Mouse (Mus musculus) forebrain, embryonic 14.5 days (tissue): Measurements from ENCODE around the gene Pias1. TPM values are rescaled to one million over a fixed set of nuclear protein-coding genes. Genes with fewer than 3 reads are reported as not detected.

Experiments used
- ATAC-seq: fragments of 200-750 bp; cut with Nextera tagmentation; 2 replicates; pipeline ENCODE4 v1.8.0; 2017; ENCODE audit warnings: mild to moderate bottlenecking, moderate library complexity
- DNase-seq: peaks from one replicate; pipeline ENCODE4 v3.0.0-alpha.2; 2015; ENCODE audit warnings: low spot score
- H3K27ac ChIP-seq: fragments of 300-500 bp; sonication (generic); 2 replicates; pipeline ENCODE4 v1.5.1; 2014; ENCODE audit warnings: low read depth, mild to moderate bottlenecking, control low read depth, low read length, moderate library complexity
- H3K27me3 ChIP-seq: fragments of 300-500 bp; sonication (generic); replicated peaks from 2 replicates; pipeline ENCODE4 v1.6.1; 2014; ENCODE audit warnings: low read length, control low read depth, mixed read lengths; ENCODE audit not compliant: control insufficient read depth, insufficient read depth
- H3K36me3 ChIP-seq: fragments of 300-500 bp; sonication (generic); 2 replicates; pipeline ENCODE4 v1.6.1; 2014; ENCODE audit warnings: low read length, control low read depth; ENCODE audit not compliant: control insufficient read depth, insufficient read depth
- H3K4me1 ChIP-seq: fragments of 300-500 bp; sonication (generic); 2 replicates; pipeline ENCODE4 v1.6.1; 2014; ENCODE audit warnings: antibody characterized with exemption, low read length, control low read depth; ENCODE audit not compliant: control insufficient read depth, insufficient read depth
- H3K4me2 ChIP-seq: fragments of 300-500 bp; sonication (generic); 2 replicates; pipeline ENCODE4 v1.6.1; 2014; ENCODE audit warnings: mild to moderate bottlenecking, control low read depth, low read length
- H3K4me3 ChIP-seq: fragments of 300-500 bp; sonication (generic); 2 replicates; pipeline ENCODE4 v1.5.1; 2014; ENCODE audit warnings: low read depth, low read length, control low read depth
- H3K9ac ChIP-seq: fragments of 300-500 bp; sonication (generic); 2 replicates; pipeline ENCODE4 v1.6.1; 2014; ENCODE audit warnings: mild to moderate bottlenecking, low read length, control low read depth, moderate library complexity
- H3K9me3 ChIP-seq: fragments of 300-500 bp; sonication (generic); replicated peaks from 2 replicates; pipeline ENCODE4 v1.6.1; 2016; ENCODE audit warnings: low read length, control low read depth, mixed read lengths; ENCODE audit not compliant: control insufficient read depth
- WGBS: fragments of 180-500 bp; shearing (Covaris S2); extraction: QIAGEN DNeasy Blood & Tissue Kit; methylation state at CpG from one replicate; pipeline ENCODE4 v1.1.7; 2014; 5-methylcytosine and 5-hydroxymethylcytosine counted together
- polyA plus RNA-seq: library from polyadenylated mRNA; unstranded; fragments of >200 nt; fragmentation: Nextera tagmentation; extraction: Ambion mirVana; gene quantifications from 2 replicates; pipeline ENCODE4 v1.2.1, GENCODE M21; 2014

The Pias1 gene
- polyA plus RNA-seq, 1 experiment from 2014 or later = 57.2 TPM

DNA sequence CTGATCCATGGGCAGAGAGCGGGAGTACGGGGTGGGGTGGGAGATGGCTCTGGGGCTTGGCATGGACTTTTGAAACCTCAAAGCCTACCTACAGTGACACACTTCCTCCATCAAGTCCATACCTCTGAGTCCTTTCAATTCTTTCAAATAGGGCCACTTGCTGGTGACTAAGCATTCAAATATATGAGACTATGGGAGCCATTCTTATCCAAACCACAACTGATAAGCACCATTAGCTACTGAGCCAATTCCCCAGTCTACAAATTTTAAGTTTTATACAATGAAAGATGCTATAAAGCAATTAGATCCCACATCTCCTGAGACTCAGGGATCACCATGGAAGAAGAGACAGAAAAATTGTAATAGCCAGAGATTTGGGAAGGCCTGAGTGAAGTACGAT is 2.4 kb upstream of the Pias1 start:
- Histone ChIP-seq H3K27me3 (no peaks in the 10 kb centered on the region), H3K36me3 (no peaks in the 10 kb centered on the region), H3K4me3 (no peak overlapping the region), H3K9me3 (no peaks in the 10 kb centered on the region), H3K4me2 (no peak overlapping the region), H3K4me1 (no peaks in the 10 kb centered on the region), H3K27ac (no peak overlapping the region), H3K9ac (no peak overlapping the region)
- DNase-seq = no peak
- WGBS = 95% methylated on average over 3 of the region's 3 CpGs
- ATAC-seq = no peak

DNA sequence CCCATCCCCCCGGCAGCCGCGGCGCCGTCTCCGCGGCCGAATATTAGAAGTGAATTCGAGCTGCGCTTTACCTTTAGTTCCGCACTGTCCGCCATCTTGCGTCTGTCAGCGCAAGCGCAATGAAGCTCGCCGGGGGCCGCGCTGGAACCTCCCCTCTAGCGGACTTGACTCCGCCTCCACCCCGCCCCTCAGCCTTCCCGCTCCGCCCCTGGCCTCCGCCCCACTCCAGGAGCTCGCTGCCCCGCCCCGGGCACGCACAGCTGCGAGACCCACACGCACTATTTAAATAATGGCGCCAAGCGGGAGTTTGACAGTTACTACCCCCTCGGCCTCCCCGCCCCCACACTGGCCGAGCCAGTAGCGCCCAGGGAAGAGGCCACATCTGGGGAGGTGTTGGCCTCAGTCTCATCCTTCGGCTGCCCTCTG is 6.9 kb downstream of the Pias1 start:
- no peaks in the 10 kb centered on the region for H3K36me3 ChIP-seq
- peaks cover 9% of the 10 kb centered on the region; the same call in 1 of the 2 replicates for H3K4me1 ChIP-seq
- H3K9ac ChIP-seq = peak overlapping the region; percentile 87
- H3K4me3 ChIP-seq = peak overlapping the region; percentile 96
- no peaks in the 10 kb centered on the region for H3K27me3 ChIP-seq
- H3K27ac ChIP-seq = peak overlapping the region; percentile 96
- WGBS = under 1% methylated on average over 35 of the region's 38 CpGs
- DNase-seq = peak; percentile 98
- ATAC-seq = peak; percentile 97
- H3K4me2 ChIP-seq = peak overlapping the region; percentile 77
- H3K9me3 ChIP-seq = no peaks in the 10 kb centered on the region

DNA sequence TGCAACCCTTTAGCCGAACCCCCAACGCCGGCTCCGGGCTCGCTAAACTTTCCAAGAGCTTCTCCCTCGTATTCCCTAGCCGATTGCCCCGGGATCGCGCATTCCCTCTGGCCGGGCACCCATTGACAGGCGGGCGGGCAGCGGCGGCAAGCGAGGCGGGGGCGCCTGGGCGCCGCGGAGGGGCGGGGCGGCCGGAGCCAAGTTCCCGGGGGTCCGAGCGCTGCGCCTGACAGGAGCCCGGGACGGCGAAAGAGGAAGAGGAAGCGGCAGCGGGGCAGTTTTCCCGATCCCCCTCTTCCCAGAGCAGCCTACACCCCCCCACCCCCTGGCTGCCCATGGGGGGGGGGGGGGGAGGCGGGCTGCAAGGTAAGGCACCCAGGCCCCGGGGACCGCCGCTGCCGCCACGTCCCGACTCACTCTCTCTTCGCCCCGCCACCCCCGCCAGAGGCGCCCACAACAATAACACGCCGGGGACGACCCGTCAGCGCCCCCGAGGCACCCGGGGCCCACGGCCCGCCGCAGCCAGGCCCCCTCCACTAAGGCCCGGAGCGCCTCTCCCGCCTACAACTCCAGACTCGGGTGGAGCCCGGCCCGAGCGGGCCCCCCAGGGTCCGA is 7.5 kb downstream of the Pias1 start:
- under 1% methylated on average over 41 of the region's 63 CpGs for WGBS
- no peak for DNase-seq
- peaks cover 12% of the 10 kb centered on the region; the same call in 1 of the 2 replicates for H3K4me1 ChIP-seq

DNA sequence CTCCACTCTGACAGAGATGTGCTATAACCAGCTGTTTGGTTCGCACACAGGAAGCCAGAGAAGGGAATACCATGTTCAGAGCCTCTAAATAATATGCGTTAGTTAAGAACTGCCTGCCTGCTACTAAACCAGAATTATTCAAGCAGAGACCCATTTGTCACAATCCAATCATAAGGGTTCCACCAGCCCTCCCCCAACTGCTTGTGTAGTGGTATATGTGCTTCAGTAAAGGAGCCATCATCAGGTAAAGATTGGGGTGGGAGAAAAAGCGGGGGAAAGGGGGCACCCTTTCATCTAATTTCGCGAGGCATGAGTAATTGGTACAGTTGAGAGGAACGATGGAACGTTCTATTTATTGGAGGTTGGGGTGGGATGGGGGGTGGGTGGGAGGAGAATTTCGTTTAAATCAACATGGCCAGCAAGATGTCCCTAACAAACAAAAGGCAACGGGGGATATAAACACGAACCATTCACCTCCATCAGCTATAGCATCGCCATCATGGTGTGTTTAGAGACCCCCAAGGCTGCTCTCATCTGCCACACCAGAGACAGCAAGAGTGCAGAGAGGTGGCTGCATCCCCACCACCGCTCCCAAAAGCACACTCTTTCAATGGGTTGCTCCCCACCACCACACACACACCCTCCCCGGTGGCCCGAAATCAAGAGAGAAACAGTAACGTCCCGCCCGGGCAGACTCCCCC is 8.1 kb downstream of the Pias1 start:
- DNase-seq (peak; percentile 37), ATAC-seq (0 out of 2 replicates have a peak, but pooled peaks have one; percentile 6)
- Histone ChIP-seq H3K4me2 (peak overlapping the region; percentile 77), H3K9ac (peak overlapping the region; percentile 87), H3K4me3 (peak overlapping the region; percentile 96), H3K36me3 (no peaks in the 10 kb centered on the region), H3K27ac (peak overlapping the region; percentile 96), H3K4me1 (peaks cover 12% of the 10 kb centered on the region; the same call in 1 of the 2 replicates), H3K9me3 (no peaks in the 10 kb centered on the region), H3K27me3 (no peaks in the 10 kb centered on the region)
- 2% methylated on average over 17 of the region's 17 CpGs for WGBS

More for the DNA sequence above, 7.5 kb downstream of the Pias1 start:
- H3K9ac ChIP-seq = peak overlapping the region; percentile 87
- H3K4me2 ChIP-seq = peak overlapping the region; percentile 77
- no peaks in the 10 kb centered on the region for H3K27me3 ChIP-seq
- ATAC-seq = peak; percentile 87
- H3K27ac ChIP-seq = peak overlapping the region; percentile 96
- peak overlapping the region; percentile 96 for H3K4me3 ChIP-seq
- H3K36me3 ChIP-seq = no peaks in the 10 kb centered on the region
- H3K9me3 ChIP-seq = no peaks in the 10 kb centered on the region

DNA sequence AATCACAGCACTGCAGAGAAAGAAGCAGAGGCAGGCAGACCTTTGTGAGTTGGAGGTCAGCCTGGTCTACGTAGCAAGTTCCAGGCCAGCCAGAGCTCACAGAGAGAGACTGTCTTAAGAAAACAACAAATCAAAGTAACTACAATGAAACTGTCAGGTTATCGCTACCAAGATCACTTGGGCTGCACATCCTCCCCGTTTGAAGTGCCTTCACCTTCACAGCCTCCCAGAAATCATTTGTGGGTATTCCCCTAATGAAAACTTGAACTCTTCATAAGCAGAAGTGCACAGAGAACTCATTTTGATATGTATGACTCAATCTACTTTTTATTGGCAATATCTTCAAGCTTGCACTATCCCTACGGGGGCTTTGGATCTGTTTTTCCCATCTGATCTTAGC is 10.6 kb downstream of the Pias1 start:
- no peak for ATAC-seq
- Histone ChIP-seq H3K4me3 (no peak overlapping the region), H3K27me3 (no peaks in the 10 kb centered on the region), H3K9ac (no peak overlapping the region), H3K36me3 (no peaks in the 10 kb centered on the region), H3K4me2 (no peak overlapping the region), H3K4me1 (peaks cover 12% of the 10 kb centered on the region; the same call in 1 of the 2 replicates), H3K9me3 (no peaks in the 10 kb centered on the region), H3K27ac (no peak overlapping the region)
- 66% methylated on average over 4 of the region's 4 CpGs for WGBS
- DNase-seq = no peak

DNA sequence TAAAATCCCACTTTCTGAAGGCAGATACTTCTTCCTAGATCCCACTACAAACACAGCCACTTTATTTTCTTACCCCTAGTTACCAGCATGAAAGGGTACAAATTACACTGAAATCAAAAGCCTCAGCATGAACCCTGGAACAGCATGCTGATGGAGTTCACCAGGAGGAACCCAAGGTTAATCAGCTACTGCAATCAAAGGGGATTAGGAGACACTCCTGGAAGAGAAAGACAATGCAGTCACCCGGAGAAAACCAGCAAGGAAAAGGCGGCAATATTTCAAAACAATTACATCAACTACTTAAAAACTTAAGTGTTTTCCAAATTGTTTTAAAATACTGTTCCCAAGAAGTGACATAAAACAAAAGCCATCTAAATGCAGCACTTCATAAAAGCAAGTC is 11.9 kb downstream of the Pias1 start:
- H3K9ac ChIP-seq = no peak overlapping the region
- H3K9me3 ChIP-seq = no peaks in the 10 kb centered on the region
- peaks cover 10% of the 10 kb centered on the region; the same call in 1 of the 2 replicates for H3K4me1 ChIP-seq
- no peak overlapping the region for H3K4me3 ChIP-seq
- H3K27me3 ChIP-seq = no peaks in the 10 kb centered on the region
- no peak overlapping the region for H3K27ac ChIP-seq
- no peak overlapping the region for H3K4me2 ChIP-seq
- ATAC-seq (no peak), DNase-seq (no peak)
- WGBS = 3% methylated on average over 2 of the region's 2 CpGs
- H3K36me3 ChIP-seq = no peaks in the 10 kb centered on the region

DNA sequence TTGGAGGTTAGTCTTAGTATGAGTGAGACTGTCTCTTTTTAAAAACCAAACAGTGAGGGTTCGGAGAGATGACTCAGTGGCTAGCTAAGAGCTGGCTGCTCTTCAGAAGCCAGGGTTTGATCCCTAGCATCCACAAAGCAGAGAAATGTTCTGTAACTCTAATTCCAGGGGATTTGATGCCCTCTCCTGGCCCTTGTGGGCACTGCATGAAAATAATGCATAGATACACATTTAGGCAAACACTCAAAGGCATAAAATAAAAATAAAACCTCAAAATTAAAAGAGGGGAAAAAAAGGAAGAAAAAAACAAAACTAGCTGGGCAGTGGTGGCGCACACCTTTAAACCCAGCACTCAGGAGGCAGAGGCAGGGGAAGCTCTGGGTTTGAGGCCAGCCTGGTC is 13.3 kb downstream of the Pias1 start:
- Histone ChIP-seq H3K9me3 (no peaks in the 10 kb centered on the region), H3K27me3 (no peaks in the 10 kb centered on the region), H3K36me3 (no peaks in the 10 kb centered on the region), H3K4me3 (no peak overlapping the region), H3K27ac (no peak overlapping the region), H3K4me1 (peaks cover 8% of the 10 kb centered on the region; the same call in 1 of the 2 replicates), H3K4me2 (no peak overlapping the region), H3K9ac (no peak overlapping the region)
- ATAC-seq = no peak
- 97% methylated on average over 2 of the region's 2 CpGs for WGBS
- no peak for DNase-seq

DNA sequence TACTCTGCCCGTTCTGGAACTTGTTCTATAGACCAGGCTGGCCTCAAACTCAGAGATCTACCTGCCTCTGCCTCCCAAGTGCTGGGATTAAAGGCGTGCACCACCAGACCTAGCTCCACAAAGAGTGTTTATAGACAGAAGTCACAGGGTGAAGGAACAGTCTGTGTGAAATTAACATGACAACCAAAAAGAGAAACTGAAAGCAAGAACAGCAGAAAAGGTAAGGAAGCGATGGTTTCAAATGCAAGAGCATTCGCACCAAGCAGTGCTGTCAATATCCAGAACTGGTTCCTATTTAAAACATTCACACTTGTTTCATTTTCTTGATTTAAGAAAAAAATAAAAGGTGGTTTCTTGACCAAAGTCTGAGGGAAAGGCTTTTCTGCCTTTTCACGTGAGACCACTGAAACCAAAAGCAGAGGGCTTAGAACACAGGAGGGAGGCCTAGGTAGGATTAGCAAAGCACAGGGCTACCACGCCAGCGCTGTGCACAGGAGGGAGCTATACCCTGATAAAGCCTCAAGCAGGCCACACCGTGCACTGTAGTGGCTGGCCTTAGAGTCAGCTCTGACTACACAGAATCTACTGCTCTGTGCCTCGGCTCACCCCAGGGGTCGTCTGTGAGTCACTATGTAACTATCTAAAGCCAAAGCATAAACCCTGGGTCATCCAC is 15.5 kb downstream of the Pias1 start:
- DNase-seq (no peak), ATAC-seq (no peak)
- Histone ChIP-seq H3K4me2 (no peak overlapping the region), H3K4me1 (peaks cover 10% of the 10 kb centered on the region), H3K4me3 (no peak overlapping the region), H3K27me3 (no peaks in the 10 kb centered on the region), H3K9me3 (no peaks in the 10 kb centered on the region), H3K36me3 (no peaks in the 10 kb centered on the region), H3K27ac (no peak overlapping the region), H3K9ac (no peak overlapping the region)
- WGBS = 48% methylated on average over 10 of the region's 10 CpGs
